Mouse (Mus musculus) stomach, postnatal 0 days (tissue): Measurements from ENCODE around the gene Atxn3. TPM values are rescaled to one million over a fixed set of nuclear protein-coding genes. Genes with fewer than 3 reads are reported as not detected.

ENCODE experiments used
- ATAC-seq: fragments of 200-750 bp; cut with Nextera tagmentation; 2 replicates; pipeline ENCODE4 v1.8.0; 2017; ENCODE audit not compliant: low FRiP score, low TSS enrichment
- DNase-seq: peaks from one replicate; pipeline ENCODE4 v3.0.0-alpha.2; 2016; ENCODE audit warnings: low spot score
- H3K27ac ChIP-seq: fragments of 300-500 bp; sonication (generic); replicated peaks from 2 replicates; pipeline ENCODE4 v1.5.1; 2014; ENCODE audit warnings: mild to moderate bottlenecking, control low read depth
- H3K27me3 ChIP-seq: fragments of 300-500 bp; sonication (generic); 2 replicates; pipeline ENCODE4 v1.6.1; 2014; ENCODE audit warnings: low read length; ENCODE audit not compliant: control insufficient read depth, insufficient read depth
- H3K36me3 ChIP-seq: fragments of 300-500 bp; sonication (generic); 2 replicates; pipeline ENCODE4 v1.6.1; 2014; ENCODE audit warnings: low read length, mixed read lengths; ENCODE audit not compliant: control insufficient read depth, insufficient read depth
- H3K4me1 ChIP-seq: fragments of 300-500 bp; sonication (generic); replicated peaks from 2 replicates; pipeline ENCODE4 v1.6.1; 2014; ENCODE audit warnings: antibody characterized with exemption; ENCODE audit not compliant: control insufficient read depth, insufficient read depth
- H3K4me2 ChIP-seq: fragments of 300-500 bp; sonication (generic); replicated peaks from 2 replicates; pipeline ENCODE4 v1.6.1; 2014; ENCODE audit warnings: low read depth, mild to moderate bottlenecking, control low read depth, moderate library complexity
- H3K4me3 ChIP-seq: fragments of 300-500 bp; sonication (generic); 2 replicates; pipeline ENCODE4 v1.5.1; 2014; ENCODE audit warnings: low read depth, low read length, control low read depth
- H3K9ac ChIP-seq: fragments of 300-500 bp; sonication (generic); 2 replicates; pipeline ENCODE4 v1.6.1; 2014; ENCODE audit warnings: mild to moderate bottlenecking, low read length, control low read depth, mixed read lengths
- H3K9me3 ChIP-seq: fragments of 300-500 bp; sonication (generic); 2 replicates; pipeline ENCODE4 v1.6.1; 2016; ENCODE audit warnings: low read length; ENCODE audit not compliant: control insufficient read depth
- CTCF ChIP-seq: IDR thresholded peaks from 2 replicates; pipeline ENCODE4 v1.5.1; 2016; ENCODE audit warnings: antibody characterized with exemption, low read depth, mild to moderate bottlenecking, moderate library complexity
- EP300 ChIP-seq: optimal IDR thresholded peaks from 2 replicates; pipeline ENCODE3; 2016; ENCODE audit warnings: antibody characterized with exemption
- WGBS: fragments of 180-500 bp; shearing (Covaris S2); extraction: QIAGEN DNeasy Blood & Tissue Kit; methylation state at CpG from one replicate; pipeline ENCODE4 v1.1.7; 2014; 5-methylcytosine and 5-hydroxymethylcytosine counted together
- polyA plus RNA-seq: library from polyadenylated mRNA; unstranded; fragments of >200 nt; fragmentation: Nextera tagmentation; extraction: Ambion mirVana; gene quantifications from 2 replicates; pipeline ENCODE4 v1.2.1, GENCODE M21; 2015

Atxn3 gene
- polyA plus RNA-seq, 1 experiment from 2014 or later = 13.4 TPM

DNA sequence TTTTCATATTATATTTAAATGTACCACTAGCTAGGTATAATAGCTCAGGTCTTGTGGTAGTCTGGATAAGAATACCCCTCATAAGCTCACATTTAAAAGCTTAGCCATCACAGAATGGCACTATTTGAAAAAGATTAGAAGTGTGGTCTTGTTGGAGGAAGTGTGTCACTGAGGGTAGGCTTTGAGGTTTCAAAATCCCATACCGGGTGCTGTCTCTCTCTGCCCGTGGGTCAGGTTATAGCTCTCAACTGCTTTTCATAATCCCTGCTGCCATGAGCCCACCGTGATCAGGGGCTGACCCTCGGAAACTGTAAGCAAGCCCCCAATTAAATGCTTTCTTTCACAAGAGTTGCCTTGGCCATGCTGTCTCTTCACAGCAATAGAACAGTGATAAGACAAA, 53.1 kb downstream of the Atxn3 start:
- Histone ChIP-seq H3K9me3 (no peaks in the 10 kb centered on the region), H3K9ac (no peak overlapping the region), H3K4me3 (no peak overlapping the region), H3K27ac (no peak overlapping the region), H3K4me1 (no peaks in the 10 kb centered on the region), H3K36me3 (peaks cover 5% of the 10 kb centered on the region), H3K27me3 (no peaks in the 10 kb centered on the region), H3K4me2 (no peak overlapping the region)
- 85% methylated on average over 4 of the region's 4 CpGs for WGBS
- DNase-seq = no peak
- ATAC-seq = no peak
- TF ChIP-seq EP300 = no peak
- no peak for TF ChIP-seq CTCF

DNA sequence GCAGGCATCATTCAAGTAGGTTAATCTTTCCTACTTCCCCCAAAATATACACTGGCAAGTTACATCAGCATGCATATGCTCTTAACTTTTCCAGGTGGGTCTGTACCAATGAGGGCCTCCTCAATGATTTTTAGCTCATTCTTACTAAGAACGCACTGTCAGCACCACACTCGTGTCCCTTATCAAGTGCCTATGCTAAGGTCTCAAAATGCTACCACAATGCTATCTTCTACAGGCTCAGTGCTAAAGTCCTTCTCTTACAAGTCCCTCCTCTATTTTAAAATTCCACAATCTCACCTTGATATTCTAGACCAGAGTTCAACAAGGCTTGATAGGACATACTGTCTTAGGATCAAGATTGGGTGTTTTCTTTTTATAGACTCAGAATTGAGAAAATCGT, 53.9 kb downstream of the Atxn3 start:
- WGBS = 88% methylated on average over 3 of the region's 3 CpGs
- Histone ChIP-seq H3K36me3 (peaks cover 5% of the 10 kb centered on the region), H3K9ac (no peak overlapping the region), H3K27ac (no peak overlapping the region), H3K9me3 (no peaks in the 10 kb centered on the region), H3K27me3 (no peaks in the 10 kb centered on the region), H3K4me3 (no peak overlapping the region), H3K4me2 (no peak overlapping the region), H3K4me1 (no peaks in the 10 kb centered on the region)
- ATAC-seq (no peak), DNase-seq (no peak)
- no peak for TF ChIP-seq EP300
- no peak for TF ChIP-seq CTCF

GRCm38 (mm10) chr12:101899671-101900245, 58.3 kb downstream of the Atxn3 start:
- no peak overlapping the region for H3K4me2 ChIP-seq
- no peaks in the 10 kb centered on the region for H3K9me3 ChIP-seq
- no peak overlapping the region for H3K4me3 ChIP-seq
- H3K27me3 ChIP-seq = no peaks in the 10 kb centered on the region
- no peak for TF ChIP-seq EP300
- no peak for TF ChIP-seq CTCF
- no peak overlapping the region for H3K9ac ChIP-seq
- no peak for DNase-seq
- 52% methylated on average over 2 of the region's 2 CpGs for WGBS
- no peak for ATAC-seq
- H3K36me3 ChIP-seq = peaks cover 2% of the 10 kb centered on the region; the same call in 1 of the 2 replicates
- H3K27ac ChIP-seq = no peak overlapping the region
- H3K4me1 ChIP-seq = no peaks in the 10 kb centered on the region

DNA sequence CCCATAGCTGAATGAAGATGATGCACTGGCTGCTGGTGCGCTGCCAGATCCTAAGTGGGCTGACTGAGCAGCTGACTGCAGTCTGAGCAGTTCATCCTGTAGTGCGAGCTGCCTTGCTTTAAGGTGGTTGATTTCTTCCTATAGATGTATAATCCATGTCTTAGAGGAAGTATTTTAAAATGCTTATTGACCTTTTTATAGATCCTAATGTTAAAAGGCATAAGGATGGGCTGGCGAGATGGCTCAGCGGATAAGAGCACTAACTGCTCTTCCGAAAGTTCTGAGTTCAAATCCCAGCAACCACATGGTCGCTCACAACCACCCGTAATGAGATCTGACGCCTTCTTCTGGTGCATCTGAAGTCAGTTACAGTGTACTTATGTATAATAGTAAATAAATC, 59.1 kb downstream of the Atxn3 start:
- Histone ChIP-seq H3K9ac (no peak overlapping the region), H3K27me3 (no peaks in the 10 kb centered on the region), H3K4me3 (no peak overlapping the region), H3K4me1 (no peaks in the 10 kb centered on the region), H3K27ac (no peak overlapping the region), H3K9me3 (no peaks in the 10 kb centered on the region), H3K36me3 (peaks cover 1% of the 10 kb centered on the region; the same call in 1 of the 2 replicates), H3K4me2 (no peak overlapping the region)
- DNase-seq = no peak
- TF ChIP-seq CTCF (no peak), EP300 (no peak)
- no peak for ATAC-seq
- WGBS = 96% methylated on average over 8 of the region's 8 CpGs

- H3K4me2 ChIP-seq = no peak overlapping the region
- H3K36me3 ChIP-seq = no peaks in the 10 kb centered on the region; the same call in 1 of the 2 replicates
- DNase-seq (no peak), ATAC-seq (no peak)
- no peaks in the 10 kb centered on the region for H3K27me3 ChIP-seq
- no peaks in the 10 kb centered on the region for H3K9me3 ChIP-seq
- no peak overlapping the region for H3K27ac ChIP-seq
- no peak overlapping the region for H3K4me3 ChIP-seq
- TF ChIP-seq EP300 = no peak
- no peak for TF ChIP-seq CTCF
- no peaks in the 10 kb centered on the region for H3K4me1 ChIP-seq
- no peak overlapping the region for H3K9ac ChIP-seq
- WGBS = 71% methylated on average over 7 of the region's 7 CpGs
These were observed 60.9 kb downstream of the Atxn3 start for GRCm38 (mm10) chr12:101897113-101897512.

DNA sequence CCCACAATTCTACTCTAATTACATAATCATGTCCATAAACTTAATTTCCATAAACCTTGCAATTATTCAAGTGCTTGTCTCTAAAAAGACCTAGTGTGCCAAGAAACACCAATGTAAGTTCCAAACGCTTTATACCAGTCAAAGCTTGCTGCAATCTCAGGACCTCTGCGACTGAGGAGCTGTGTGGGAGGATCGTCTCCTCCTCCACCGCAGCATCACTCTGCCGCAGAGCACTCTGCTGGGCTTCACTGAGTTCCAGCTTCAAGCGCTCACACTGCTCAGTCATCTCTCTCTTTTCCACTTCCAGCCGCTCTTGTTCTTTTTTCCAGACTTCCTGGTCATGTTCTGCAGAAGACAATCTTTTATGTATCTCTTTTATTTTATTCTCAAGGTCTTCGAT, 64.8 kb downstream of the Atxn3 start:
- ATAC-seq (no peak), DNase-seq (no peak)
- no peaks in the 10 kb centered on the region for H3K4me1 ChIP-seq
- H3K4me2 ChIP-seq = no peak overlapping the region
- H3K27ac ChIP-seq = no peak overlapping the region
- H3K27me3 ChIP-seq = no peaks in the 10 kb centered on the region
- 84% methylated on average over 8 of the region's 8 CpGs for WGBS
- no peak overlapping the region for H3K4me3 ChIP-seq
- no peak overlapping the region for H3K9ac ChIP-seq
- H3K36me3 ChIP-seq = peaks cover 4% of the 10 kb centered on the region; the same call in 1 of the 2 replicates
- TF ChIP-seq EP300 = no peak
- TF ChIP-seq CTCF = no peak
- H3K9me3 ChIP-seq = no peaks in the 10 kb centered on the region
